Mouse (Mus musculus) cortical plate, adult 2 months (tissue): ENCODE results near the gene Bhmt. TPM values are rescaled to one million over a fixed set of nuclear protein-coding genes. Genes with fewer than 3 reads are reported as not detected.
"Not testable (repeated sequence)": the region's sequence is repeated elsewhere in the genome, so short reads cannot be mapped to it uniquely, and the experiment has no call there.

Experiments
- H3K27ac ChIP-seq: fragments of 200-500 bp; 2 replicates; pipeline ENCODE4 v1.5.1; 2012; ENCODE audit warnings: low read length, control low read depth, inconsistent platforms; ENCODE audit not compliant: insufficient read depth
- H3K4me1 ChIP-seq: fragments of 200-500 bp; 2 replicates; pipeline ENCODE4 v1.6.1; 2011; ENCODE audit warnings: low read length; ENCODE audit not compliant: control insufficient read depth, insufficient read depth
- H3K4me3 ChIP-seq: fragments of 200-500 bp; 2 replicates; pipeline ENCODE4 v1.5.1; 2011; ENCODE audit warnings: mild to moderate bottlenecking, low read length, control low read depth; ENCODE audit not compliant: insufficient read depth
- CTCF ChIP-seq: fragments of 200-500 bp; IDR thresholded peaks from 2 replicates; pipeline ENCODE4 v1.5.1; 2011; ENCODE audit warnings: mild to moderate bottlenecking, control low read depth, low read length; ENCODE audit not compliant: insufficient read depth; ENCODE audit errors: extremely low read depth
- POLR2A ChIP-seq: fragments of 200-500 bp; IDR thresholded peaks from 2 replicates; pipeline ENCODE4 v1.6.1; 2011; ENCODE audit warnings: mild to moderate bottlenecking, low read length, control low read depth; ENCODE audit not compliant: insufficient read depth; ENCODE audit errors: extremely low read depth
- polyA plus RNA-seq: library from polyadenylated mRNA; depleted of rRNA; stranded (reverse); fragments of >200 nt; gene quantifications from 2 replicates; pipeline ENCODE4 v1.2.3, GENCODE M21; 2012

Bhmt gene
- polyA plus RNA-seq, 1 experiment = 0.04 TPM

GRCm38 (mm10) chr13:93612660-93613607 is 24.8 kb downstream of the Bhmt start:
- Histone ChIP-seq H3K4me1 (peaks cover 2% of the 10 kb centered on the region), H3K27ac (no peak overlapping the region), H3K4me3 (no peak overlapping the region)
- TF ChIP-seq POLR2A (no peak), CTCF (peak; percentile 95)

- Histone ChIP-seq H3K27ac (no peak overlapping the region), H3K4me3 (no peak overlapping the region), H3K4me1 (peaks cover 6% of the 10 kb centered on the region)
- TF ChIP-seq POLR2A = no peak
Observed at GRCm38 (mm10) chr13:93608476-93608875, 29.3 kb downstream of the Bhmt start.

- H3K27ac ChIP-seq = no peak overlapping the region
Observed at GRCm38 (mm10) chr13:93607701-93608100, 30.1 kb downstream of the Bhmt start.

GRCm38 (mm10) chr13:93606868-93607578 is 30.7 kb downstream of the Bhmt start:
- no peak overlapping the region for H3K27ac ChIP-seq
- TF ChIP-seq CTCF (no peak), POLR2A (no peak)
- no peak overlapping the region for H3K4me3 ChIP-seq
- peaks cover 6% of the 10 kb centered on the region for H3K4me1 ChIP-seq

More at GRCm38 (mm10) chr13:93607701-93608100, 30.1 kb downstream of the Bhmt start:
- H3K4me1 ChIP-seq = peaks cover 6% of the 10 kb centered on the region
- H3K4me3 ChIP-seq = no peak overlapping the region
- no peak for TF ChIP-seq CTCF
- TF ChIP-seq POLR2A = no peak

GRCm38 (mm10) chr13:93604698-93605097 is 33.1 kb downstream of the Bhmt start:
- Histone ChIP-seq H3K4me1 (peaks cover 6% of the 10 kb centered on the region), H3K4me3 (no peak overlapping the region), H3K27ac (no peak overlapping the region)
- TF ChIP-seq CTCF (no peak), POLR2A (no peak)

GRCm38 (mm10) chr13:93601527-93601926 is 36.2 kb downstream of the Bhmt start:
- Histone ChIP-seq H3K27ac (no peak overlapping the region), H3K4me1 (no peaks in the 10 kb centered on the region), H3K4me3 (no peak overlapping the region)
- TF ChIP-seq POLR2A (no peak), CTCF (no peak)

GRCm38 (mm10) chr13:93593040-93593699 is 44.6 kb downstream of the Bhmt start:
- H3K27ac ChIP-seq = no peak overlapping the region
- TF ChIP-seq CTCF = no peak
- no peak overlapping the region for H3K4me3 ChIP-seq
- H3K4me1 ChIP-seq = no peaks in the 10 kb centered on the region

- not testable (repeated sequence) for H3K4me3 ChIP-seq, H3K4me1 ChIP-seq, H3K27ac ChIP-seq
Observed at GRCm38 (mm10) chr13:93582526-93582925, 55.2 kb downstream of the Bhmt start.

GRCm38 (mm10) chr13:93580431-93580830 is 57.3 kb downstream of the Bhmt start:
- TF ChIP-seq CTCF (no peak), POLR2A (no peak)
- no peak overlapping the region for H3K4me3 ChIP-seq
- no peak overlapping the region for H3K27ac ChIP-seq
- H3K4me1 ChIP-seq = no peaks in the 10 kb centered on the region
